Mouse (Mus musculus) heart, embryonic 13.5 days (tissue): Measurements from ENCODE around the gene Creld1. TPM values are rescaled to one million over a fixed set of nuclear protein-coding genes. Genes with fewer than 3 reads are reported as not detected.

Experiments
- ATAC-seq: fragments of 200-750 bp; cut with Nextera tagmentation; 2 replicates; pipeline ENCODE4 v1.8.0; 2017; ENCODE audit warnings: moderate TSS enrichment; ENCODE audit not compliant: insufficient number of reproducible peaks, low FRiP score, low TSS enrichment; ENCODE audit errors: extremely low read depth
- H3K27ac ChIP-seq: fragments of 300-500 bp; sonication (generic); replicated peaks from 2 replicates; pipeline ENCODE4 v1.5.1; 2015; ENCODE audit warnings: moderate library complexity, mild to moderate bottlenecking, inconsistent platforms
- H3K27me3 ChIP-seq: fragments of 300-500 bp; sonication (generic); replicated peaks from 2 replicates; pipeline ENCODE4 v1.6.1; 2015; ENCODE audit warnings: mild to moderate bottlenecking, inconsistent platforms
- H3K36me3 ChIP-seq: fragments of 300-500 bp; sonication (generic); 2 replicates; pipeline ENCODE4 v1.6.1; 2015; ENCODE audit warnings: mild to moderate bottlenecking, inconsistent platforms
- H3K4me1 ChIP-seq: fragments of 300-500 bp; sonication (generic); 2 replicates; pipeline ENCODE4 v1.6.1; 2015; ENCODE audit warnings: inconsistent platforms
- H3K4me2 ChIP-seq: fragments of 300-500 bp; sonication (generic); 2 replicates; pipeline ENCODE4 v1.6.1; 2015; ENCODE audit warnings: inconsistent platforms, mild to moderate bottlenecking, moderate library complexity
- H3K4me3 ChIP-seq: fragments of 300-500 bp; sonication (generic); 2 replicates; pipeline ENCODE4 v1.5.1; 2015; ENCODE audit warnings: moderate library complexity, mild to moderate bottlenecking, inconsistent platforms
- H3K9ac ChIP-seq: fragments of 300-500 bp; sonication (generic); 2 replicates; pipeline ENCODE4 v1.6.1; 2015; ENCODE audit warnings: inconsistent platforms, mild to moderate bottlenecking, moderate library complexity
- H3K9me3 ChIP-seq: fragments of 300-500 bp; sonication (generic); 2 replicates; pipeline ENCODE4 v1.6.1; 2016; ENCODE audit warnings: inconsistent platforms
- WGBS: fragments of 180-500 bp; shearing (Covaris S2); methylation state at CpG from one replicate; pipeline ENCODE4 v1.1.7; 2015; ENCODE audit warnings: mixed read lengths; 5-methylcytosine and 5-hydroxymethylcytosine counted together
- polyA plus RNA-seq: library from polyadenylated mRNA; unstranded; fragments of >200 nt; fragmentation: Nextera tagmentation; extraction: Ambion mirVana; gene quantifications from 2 replicates; pipeline ENCODE4 v1.2.1, GENCODE M21; 2015

The Creld1 gene
- polyA plus RNA-seq, 1 experiment from 2014 or later: 37.6 TPM

DNA sequence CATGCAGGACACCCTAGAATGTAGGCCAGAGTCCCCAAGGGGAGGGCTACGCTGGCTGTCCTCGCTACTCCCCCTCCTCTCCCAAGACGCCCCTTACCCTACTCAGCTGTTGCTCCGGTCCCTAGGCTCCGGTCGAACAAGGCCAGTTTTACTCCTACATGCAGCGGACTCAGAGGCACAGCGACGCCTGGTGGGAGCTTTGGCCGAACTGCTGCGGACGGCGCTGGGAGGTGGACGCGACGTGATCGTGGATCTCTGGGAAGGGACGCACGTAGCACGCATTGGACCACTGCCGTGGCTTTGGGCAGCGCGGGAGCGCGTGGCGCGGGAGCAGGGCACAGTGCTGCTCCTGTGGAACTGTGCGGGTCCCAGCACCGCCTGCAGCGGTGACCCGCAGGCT lies 13.7 kb upstream of the Creld1 start:
- ATAC-seq: no peak
- no peaks in the 10 kb centered on the region for H3K36me3 ChIP-seq
- H3K9me3 ChIP-seq: no peaks in the 10 kb centered on the region
- H3K4me1 ChIP-seq: peaks cover 28% of the 10 kb centered on the region
- peak overlapping the region; percentile 87 for H3K4me2 ChIP-seq
- H3K27ac ChIP-seq: no peak overlapping the region
- peak overlapping the region; percentile 74 for H3K9ac ChIP-seq
- 1% methylated on average over 31 of the region's 31 CpGs for WGBS
- peaks cover 72% of the 10 kb centered on the region for H3K27me3 ChIP-seq
- H3K4me3 ChIP-seq: peak overlapping the region; percentile 52

DNA sequence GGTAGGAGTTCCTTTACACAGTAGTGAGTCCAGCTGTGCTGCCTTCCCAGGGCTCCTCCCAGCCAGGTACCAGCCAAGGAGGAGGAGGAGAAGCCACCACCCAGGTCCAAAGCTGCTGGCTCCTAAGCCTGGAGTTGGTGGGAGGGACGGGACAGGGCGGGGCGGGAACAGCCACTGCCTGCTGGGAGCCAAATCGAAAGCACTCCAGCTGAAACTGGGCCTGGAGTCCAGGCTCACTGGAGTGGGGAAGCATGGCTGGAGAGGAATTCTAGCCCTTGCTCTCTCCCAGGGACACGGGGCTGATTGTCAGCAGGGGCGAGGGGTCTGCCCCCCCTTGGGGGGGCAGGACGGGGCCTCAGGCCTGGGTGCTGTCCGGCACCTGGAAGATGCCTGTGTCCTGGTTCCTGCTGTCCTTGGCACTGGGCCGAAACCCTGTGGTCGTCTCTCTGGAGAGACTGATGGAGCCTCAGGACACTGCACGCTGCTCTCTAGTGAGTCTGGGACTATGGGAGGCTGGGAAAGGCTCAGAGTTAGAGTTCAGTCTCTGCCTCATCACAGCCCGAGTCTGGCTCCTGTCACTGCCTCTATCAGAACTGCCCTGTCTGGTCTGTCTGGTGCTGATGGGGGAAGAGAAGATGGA lies 11.7 kb upstream of the Creld1 start, which contains the start of gene Il17rc:
Gene Il17rc, plus strand, starts transcription at position 131 of the 640 bp plus-strand sequence.
- Histone ChIP-seq H3K4me3 (peak within 1 kb of the TSS; percentile 40), H3K4me2 (peak within 1 kb of the TSS; percentile 70), H3K4me1 (peaks cover 28% of the 10 kb centered on the region), H3K9me3 (no peaks in the 10 kb centered on the region), H3K9ac (peak within 1 kb of the TSS; percentile 80), H3K27ac (0 out of 2 replicates have a peak within 1 kb of the TSS, but pooled peaks have one; percentile 42), H3K36me3 (no peaks in the 10 kb centered on the region), H3K27me3 (peaks cover 61% of the 10 kb centered on the region)
- 0 out of 2 replicates have a peak, but pooled peaks have one; percentile 14 for ATAC-seq
- 23% methylated on average over 12 of the region's 12 CpGs for WGBS

DNA sequence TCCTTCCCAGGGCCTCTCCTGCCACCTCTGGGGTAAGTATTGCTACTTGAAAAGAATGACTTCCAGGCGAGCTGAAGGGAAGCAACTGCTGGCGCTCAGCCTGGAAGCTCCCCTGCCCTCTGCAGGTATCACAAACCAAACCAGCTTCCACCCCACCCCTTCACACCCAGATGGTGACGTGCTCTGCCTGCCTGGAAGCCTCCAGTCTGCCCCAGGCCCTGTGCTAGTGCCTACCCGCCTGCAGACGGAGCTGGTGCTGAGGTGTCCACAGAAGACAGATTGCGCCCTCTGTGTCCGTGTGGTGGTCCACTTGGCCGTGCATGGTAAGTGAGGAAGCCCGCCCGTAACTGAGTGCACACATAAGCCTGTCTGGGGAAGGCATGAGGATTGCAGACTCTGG lies 11.0 kb upstream of the Creld1 start:
- no peak overlapping the region for H3K27ac ChIP-seq
- peak overlapping the region; percentile 70 for H3K4me2 ChIP-seq
- 62% methylated on average over 10 of the region's 10 CpGs for WGBS
- no peak overlapping the region for H3K4me3 ChIP-seq
- peaks cover 28% of the 10 kb centered on the region for H3K4me1 ChIP-seq
- H3K36me3 ChIP-seq: no peaks in the 10 kb centered on the region
- H3K9me3 ChIP-seq: no peaks in the 10 kb centered on the region
- ATAC-seq: no peak
- peaks cover 67% of the 10 kb centered on the region for H3K27me3 ChIP-seq
- H3K9ac ChIP-seq: 0 out of 2 replicates have a peak overlapping the region, but pooled peaks have one; percentile 80

- H3K36me3 ChIP-seq: no peaks in the 10 kb centered on the region
- ATAC-seq: no peak
- WGBS: 76% methylated on average over 2 of the region's 2 CpGs
- no peak overlapping the region for H3K4me2 ChIP-seq
- H3K4me1 ChIP-seq: peaks cover 28% of the 10 kb centered on the region
- no peak overlapping the region for H3K27ac ChIP-seq
- H3K27me3 ChIP-seq: peaks cover 61% of the 10 kb centered on the region
- H3K9ac ChIP-seq: no peak overlapping the region
- H3K4me3 ChIP-seq: no peak overlapping the region
- no peaks in the 10 kb centered on the region for H3K9me3 ChIP-seq
Measured at GRCm38 (mm10) chr6:113473246-113473645, 9.9 kb upstream of the Creld1 start.

DNA sequence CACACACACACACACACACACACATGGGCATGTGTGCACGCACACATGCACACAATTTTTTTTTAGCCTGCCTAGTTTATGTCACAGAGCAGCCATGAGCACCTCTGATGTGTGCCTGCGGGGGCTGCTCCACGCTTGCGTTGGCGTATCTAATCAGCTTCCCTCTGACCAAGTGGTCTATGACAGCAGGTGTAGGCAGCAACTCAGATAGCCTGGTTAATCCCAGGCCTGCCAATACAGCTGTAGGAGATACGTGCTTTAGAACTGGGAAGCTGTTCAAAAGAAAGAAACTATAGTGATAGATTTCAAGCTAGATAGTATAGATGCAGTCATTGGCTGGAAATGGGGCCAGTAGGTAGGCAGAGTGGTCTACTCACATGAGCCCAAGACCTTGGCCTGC lies 9.4 kb upstream of the Creld1 start:
- WGBS: 59% methylated on average over 6 of the region's 6 CpGs

GRCm38 (mm10) chr6:113477353-113477752 lies 5.7 kb upstream of the Creld1 start:
- no peak overlapping the region for H3K4me2 ChIP-seq
- no peak overlapping the region for H3K27ac ChIP-seq
- no peak overlapping the region for H3K9ac ChIP-seq
- H3K4me1 ChIP-seq: peaks cover 24% of the 10 kb centered on the region
- H3K9me3 ChIP-seq: no peaks in the 10 kb centered on the region
- no peaks in the 10 kb centered on the region for H3K36me3 ChIP-seq
- no peak for ATAC-seq
- 39% methylated on average over 7 of the region's 7 CpGs for WGBS
- H3K27me3 ChIP-seq: peaks cover 49% of the 10 kb centered on the region
- H3K4me3 ChIP-seq: no peak overlapping the region

More for the DNA sequence above, 9.4 kb upstream of the Creld1 start:
- Histone ChIP-seq H3K27me3 (peaks cover 57% of the 10 kb centered on the region), H3K9me3 (no peaks in the 10 kb centered on the region), H3K4me3 (no peak overlapping the region), H3K36me3 (no peaks in the 10 kb centered on the region), H3K27ac (no peak overlapping the region), H3K9ac (no peak overlapping the region), H3K4me2 (no peak overlapping the region), H3K4me1 (peaks cover 28% of the 10 kb centered on the region)
- ATAC-seq: no peak

GRCm38 (mm10) chr6:113478906-113479305 lies 4.2 kb upstream of the Creld1 start:
- no peaks in the 10 kb centered on the region for H3K9me3 ChIP-seq
- no peak overlapping the region for H3K27ac ChIP-seq
- 82% methylated on average over 10 of the region's 10 CpGs for WGBS
- no peak for ATAC-seq
- H3K4me2 ChIP-seq: no peak overlapping the region
- H3K27me3 ChIP-seq: peaks cover 45% of the 10 kb centered on the region
- H3K4me3 ChIP-seq: no peak overlapping the region
- no peak overlapping the region for H3K9ac ChIP-seq
- H3K4me1 ChIP-seq: peaks cover 31% of the 10 kb centered on the region
- H3K36me3 ChIP-seq: no peaks in the 10 kb centered on the region

DNA sequence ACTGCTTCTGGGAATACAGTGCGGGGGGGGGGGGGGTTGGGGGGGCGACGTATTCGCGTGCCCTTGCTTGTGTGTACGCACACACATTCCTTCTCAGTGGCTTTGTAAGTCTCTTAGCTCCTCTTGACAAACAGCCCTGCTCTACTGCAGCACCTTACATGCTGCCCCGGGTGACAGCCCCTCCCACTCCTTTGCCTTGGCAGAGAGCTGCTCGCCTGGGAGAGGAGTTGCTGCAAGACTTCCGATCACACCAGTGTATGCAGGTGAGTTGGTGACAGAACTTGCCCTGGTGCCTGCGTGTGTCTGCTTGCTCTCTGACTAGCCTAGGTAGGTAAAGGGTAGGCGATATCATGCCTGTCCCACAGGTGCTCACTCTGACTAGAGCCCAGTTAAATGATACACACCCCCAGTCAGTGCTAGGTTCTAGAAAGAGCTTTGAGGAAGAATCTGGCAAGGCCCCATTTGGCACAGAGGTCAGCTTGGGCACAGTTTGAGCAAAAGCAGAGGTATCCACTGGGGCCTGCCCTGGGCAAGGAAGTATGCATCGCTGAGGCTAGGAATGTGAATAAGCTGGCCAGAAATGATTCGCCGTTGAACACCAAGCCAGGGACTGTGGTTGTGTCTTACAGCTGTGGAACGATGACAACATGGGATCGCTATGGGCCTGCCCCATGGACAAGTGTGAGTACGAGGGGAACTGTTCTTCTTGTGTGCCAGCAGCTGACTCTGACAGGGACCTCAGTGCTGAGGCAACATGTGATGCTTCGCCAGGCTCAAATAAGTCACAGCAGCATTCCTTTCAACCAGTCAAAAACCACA lies 2.3 kb upstream of the Creld1 start:
- no peak overlapping the region for H3K4me2 ChIP-seq
- ATAC-seq: no peak
- H3K9ac ChIP-seq: no peak overlapping the region; the same call in 1 of the 2 replicates
- H3K27ac ChIP-seq: peak overlapping the region; percentile 51
- WGBS: 48% methylated on average over 18 of the region's 18 CpGs
- peaks cover 35% of the 10 kb centered on the region for H3K27me3 ChIP-seq
- H3K9me3 ChIP-seq: no peaks in the 10 kb centered on the region
- no peak overlapping the region for H3K4me3 ChIP-seq
- peaks cover under 1% of the 10 kb centered on the region; the same call in 1 of the 2 replicates for H3K36me3 ChIP-seq
- peaks cover 42% of the 10 kb centered on the region for H3K4me1 ChIP-seq

DNA sequence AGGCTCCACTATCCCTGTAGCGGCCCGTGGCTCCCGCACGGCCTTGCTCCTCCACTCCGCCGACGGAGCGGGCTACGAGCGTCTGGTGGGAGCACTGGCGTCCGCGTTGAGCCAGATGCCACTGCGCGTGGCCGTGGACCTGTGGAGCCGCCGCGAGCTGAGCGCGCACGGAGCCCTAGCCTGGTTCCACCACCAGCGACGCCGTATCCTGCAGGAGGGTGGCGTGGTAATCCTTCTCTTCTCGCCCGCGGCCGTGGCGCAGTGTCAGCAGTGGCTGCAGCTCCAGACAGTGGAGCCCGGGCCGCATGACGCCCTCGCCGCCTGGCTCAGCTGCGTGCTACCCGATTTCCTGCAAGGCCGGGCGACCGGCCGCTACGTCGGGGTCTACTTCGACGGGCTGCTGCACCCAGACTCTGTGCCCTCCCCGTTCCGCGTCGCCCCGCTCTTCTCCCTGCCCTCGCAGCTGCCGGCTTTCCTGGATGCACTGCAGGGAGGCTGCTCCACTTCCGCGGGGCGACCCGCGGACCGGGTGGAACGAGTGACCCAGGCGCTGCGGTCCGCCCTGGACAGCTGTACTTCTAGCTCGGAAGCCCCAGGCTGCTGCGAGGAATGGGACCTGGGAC lies 509 bp upstream of the Creld1 start:
- Histone ChIP-seq H3K9ac (peak overlapping the region; percentile 82), H3K27me3 (peaks cover 27% of the 10 kb centered on the region), H3K36me3 (peaks cover 11% of the 10 kb centered on the region; the same call in 1 of the 2 replicates), H3K4me3 (peak overlapping the region; percentile 56), H3K4me1 (peaks cover 45% of the 10 kb centered on the region), H3K27ac (peak overlapping the region; percentile 91), H3K4me2 (peak overlapping the region; percentile 82), H3K9me3 (no peaks in the 10 kb centered on the region)
- WGBS: 1% methylated on average over 65 of the region's 65 CpGs
- ATAC-seq: peak; percentile 15

- Histone ChIP-seq H3K4me2 (peak overlapping the region; percentile 82), H3K27me3 (peaks cover 27% of the 10 kb centered on the region), H3K36me3 (peaks cover 21% of the 10 kb centered on the region), H3K9me3 (no peaks in the 10 kb centered on the region), H3K4me1 (peaks cover 45% of the 10 kb centered on the region), H3K9ac (peak overlapping the region; percentile 85), H3K27ac (peak overlapping the region; percentile 91), H3K4me3 (peak overlapping the region; percentile 56)
- WGBS: 12% methylated on average over 10 of the region's 10 CpGs
- ATAC-seq: no peak
Measured at GRCm38 (mm10) chr6:113483729-113484128, 632 bp downstream of the Creld1 start.

DNA sequence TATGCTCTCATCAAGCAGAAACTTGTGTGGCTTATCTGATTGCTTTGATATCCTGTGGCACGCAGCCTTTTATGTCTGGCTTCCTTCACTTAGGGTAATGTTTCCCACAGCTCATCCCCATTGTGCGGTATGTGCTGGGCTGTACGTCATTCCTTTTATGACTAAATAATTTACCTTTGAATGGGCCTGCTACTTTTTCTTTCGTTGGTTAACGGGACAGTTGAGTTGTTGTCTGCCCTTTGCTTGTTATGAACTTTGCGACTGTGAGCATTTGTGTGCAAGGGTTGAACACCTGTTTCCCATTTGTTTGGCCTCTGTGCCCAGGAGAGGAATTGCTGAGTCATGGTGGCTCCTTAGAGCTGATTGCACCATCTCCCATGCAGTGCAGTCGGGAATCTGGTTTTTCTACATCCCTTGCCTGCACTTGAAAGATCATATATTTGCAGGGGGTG lies 4.1 kb downstream of the Creld1 start:
- 59% methylated on average over 7 of the region's 7 CpGs for WGBS
- peaks cover 23% of the 10 kb centered on the region for H3K4me1 ChIP-seq

More for the DNA sequence above, 4.1 kb downstream of the Creld1 start:
- no peak for ATAC-seq
- Histone ChIP-seq H3K9ac (no peak overlapping the region), H3K27ac (no peak overlapping the region), H3K4me3 (no peak overlapping the region), H3K36me3 (peaks cover 54% of the 10 kb centered on the region), H3K27me3 (peaks cover 4% of the 10 kb centered on the region; the same call in 1 of the 2 replicates), H3K9me3 (no peaks in the 10 kb centered on the region), H3K4me2 (no peak overlapping the region)
